Mouse (Mus musculus) CH12.LX (cell line): Measurements from ENCODE around the gene Spen.

Experiments used
- CHD2 ChIP-seq: IDR thresholded peaks from 2 replicates; pipeline ENCODE4 v1.6.1; 2011; ENCODE audit warnings: low read length, improper control_type of control experiment
- CTCF ChIP-seq, 2 experiments: IDR thresholded peaks in 1 of 2; conservative IDR thresholded peaks in 1 of 2; 2 replicates each; pipeline ENCODE4 v1.5.1; 2011 to 2012; ENCODE audit warnings: low read depth in 2 of 2, low read length in 2 of 2, improper control_type of control experiment in 1 of 2, inconsistent platforms in 1 of 2, mild to moderate bottlenecking in 1 of 2, moderate library complexity in 1 of 2
- E2F4 ChIP-seq: IDR thresholded peaks from 2 replicates; pipeline ENCODE4 v1.6.1; 2011; ENCODE audit warnings: low read depth, low read length, improper control_type of control experiment; ENCODE audit not compliant: insufficient replicate concordance
- EP300 ChIP-seq: IDR thresholded peaks from 2 replicates; pipeline ENCODE4 v1.6.1; 2011; ENCODE audit warnings: low read length, improper control_type of control experiment
- HCFC1 ChIP-seq: IDR thresholded peaks from 2 replicates; pipeline ENCODE4 v1.6.1; 2012; ENCODE audit warnings: low read depth, mild to moderate bottlenecking, inconsistent platforms, low read length, improper control_type of control experiment
- MAZ ChIP-seq: IDR thresholded peaks from 2 replicates; pipeline ENCODE4 v1.6.1; 2012; ENCODE audit warnings: low read depth, mild to moderate bottlenecking, inconsistent platforms, low read length, improper control_type of control experiment, moderate library complexity
- NRF1 ChIP-seq: IDR thresholded peaks from 2 replicates; pipeline ENCODE4 v1.6.1; 2014; ENCODE audit warnings: low read depth, mild to moderate bottlenecking, inconsistent platforms, low read length, improper control_type of control experiment, moderate library complexity
- POLR2AphosphoS2 ChIP-seq: IDR thresholded peaks from 2 replicates; pipeline ENCODE4 v1.6.1; 2011; ENCODE audit warnings: low read depth, low read length, improper control_type of control experiment
- RAD21 ChIP-seq: IDR thresholded peaks from 2 replicates; pipeline ENCODE4 v1.6.1; 2011; ENCODE audit warnings: low read depth, mild to moderate bottlenecking, low read length, improper control_type of control experiment, moderate library complexity
- RCOR1 ChIP-seq: conservative IDR thresholded peaks from 2 replicates; pipeline ENCODE4 v1.6.1; 2012; ENCODE audit warnings: low read depth, mild to moderate bottlenecking, inconsistent platforms, low read length, improper control_type of control experiment
- TCF12 ChIP-seq: IDR thresholded peaks from 2 replicates; pipeline ENCODE4 v1.6.1; 2014; ENCODE audit warnings: low read depth, mild to moderate bottlenecking, inconsistent platforms, low read length, improper control_type of control experiment
- ZC3H11A ChIP-seq: IDR thresholded peaks from 2 replicates; pipeline ENCODE4 v1.6.1; 2012; ENCODE audit warnings: low read depth, mild to moderate bottlenecking, inconsistent platforms, low read length, improper control_type of control experiment
- ZMIZ1 ChIP-seq: IDR thresholded peaks from 2 replicates; pipeline ENCODE4 v1.6.1; 2012; ENCODE audit warnings: low read depth, mild to moderate bottlenecking, inconsistent platforms, low read length, improper control_type of control experiment

GRCm38 (mm10) chr4:141525940-141526339 lies 12.5 kb downstream of the Spen start:
- TF ChIP-seq CTCF (conservative IDR thresholded peaks at IDR 0.05 in 1 of 2, IDR thresholded peaks at IDR 0.05 in 1 of 2; ENCODE audit: low read depth in 2 of 2, low read length in 2 of 2) (no peak), ZC3H11A (no peak), TCF12 (no peak), NRF1 (no peak), CHD2 (no peak), RCOR1 (no peak), MAZ (no peak), E2F4 (no peak), ZMIZ1 (no peak), POLR2AphosphoS2 (no peak), EP300 (no peak), RAD21 (no peak), HCFC1 (no peak)
